Mouse (Mus musculus) erythroblast, embryonic 14.5 days (primary cell): ENCODE data around the gene Rln1.

Experiments used
- GATA1 ChIP-seq: IDR thresholded peaks from 2 replicates; pipeline ENCODE4 v1.6.1; 2012; ENCODE audit warnings: low read length, inconsistent platforms, mixed read lengths
- TAL1 ChIP-seq: IDR thresholded peaks from 3 replicates; pipeline ENCODE4 v1.6.1; 2012; ENCODE audit warnings: low read length, inconsistent platforms, mixed read lengths

DNA sequence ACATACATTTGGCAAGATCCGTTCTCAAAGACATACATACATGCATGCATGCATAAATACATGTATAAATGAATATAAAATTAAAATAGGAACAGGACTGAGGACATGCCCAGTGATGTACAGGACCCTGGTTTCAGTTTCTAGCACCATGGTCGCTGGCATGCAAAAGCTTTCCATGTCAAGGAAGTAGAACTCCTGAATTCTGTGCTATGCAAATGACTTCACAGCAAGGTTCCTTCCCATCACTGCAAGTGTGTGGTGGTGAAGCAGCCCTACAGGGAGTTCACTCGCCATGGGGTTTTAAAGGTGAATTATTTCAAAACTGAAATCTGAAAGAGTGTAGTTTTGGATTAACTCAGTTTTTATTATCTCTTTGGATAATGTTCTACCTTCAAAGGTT, 41.9 kb upstream of the Rln1 start:
- TF ChIP-seq TAL1 (no peak), GATA1 (no peak)
